Mouse (Mus musculus): ENCODE measurements around the gene Krtap5-4. TPM values are rescaled to one million over a fixed set of nuclear protein-coding genes. Genes with fewer than 3 reads are reported as not detected.
"Not testable (repeated sequence)": the region's sequence is repeated elsewhere in the genome, so short reads cannot be mapped to it uniquely, and the experiment has no call there.

Krtap5-4 gene
- total RNA-seq (2012; rRNA removed) (not detected in 2 replicates), total RNA-seq (2014; rRNA removed) (not detected in 2 replicates), polyA plus RNA-seq (2012; ENCODE audit: insufficient read length, low read depth) (not detected in 2 replicates)

DNA sequence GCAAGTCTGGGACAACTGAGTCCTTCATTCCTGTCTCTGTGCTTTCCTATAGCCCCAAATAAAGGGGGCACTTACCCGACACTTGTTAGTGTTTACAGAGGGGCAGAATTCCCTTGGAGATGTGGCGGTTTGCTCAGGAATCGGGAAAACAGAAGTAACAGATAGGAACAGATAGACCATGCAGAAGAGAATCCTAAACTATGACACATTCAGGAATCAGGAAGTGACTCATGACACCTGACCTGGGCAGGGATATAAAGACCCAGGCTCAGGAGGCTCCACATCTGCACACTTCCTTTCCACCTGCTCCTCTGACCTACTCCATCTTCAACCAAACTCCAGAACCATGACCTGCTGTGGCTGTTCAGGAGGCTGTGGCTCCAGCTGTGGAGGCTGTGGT lies at the start of gene Krtap5-4:
TSS of gene Krtap5-4 (plus strand) at position 301 of the 400 bp plus-strand sequence.
- H3K79me2 ChIP-seq (replicated peaks; ENCODE audit: control insufficient read depth, extremely low read depth, insufficient read depth, poor library complexity, severe bottlenecking) = no peaks in the 10 kb centered on the region
- no peak within 1 kb of the TSS for H3K4me3 ChIP-seq (replicated peaks in 1 of 3; ENCODE audit: low read depth in 2 of 3, low read length in 2 of 3, poor library complexity in 1 of 3)
- no peaks in the 10 kb centered on the region for H3K9me3 ChIP-seq (replicated peaks; ENCODE audit: low read length)
- no peaks in the 10 kb centered on the region for H3K4me1 ChIP-seq (ENCODE audit: control insufficient read depth in 1 of 2, insufficient read depth in 2 of 2)
- DNase-seq (ENCODE audit: extremely low read depth) = no peak
- H3K27me3 ChIP-seq (replicated peaks) = peaks cover 78% of the 10 kb centered on the region
- no peak for TF ChIP-seq ZMIZ1 (IDR thresholded peaks at IDR 0.05; ENCODE audit: low read depth, low read length)
- no peaks in the 10 kb centered on the region for H3K36me3 ChIP-seq (replicated peaks in 1 of 2; ENCODE audit: control insufficient read depth in 1 of 2, insufficient read depth in 1 of 2, low read length in 1 of 2)
- H3K4me2 ChIP-seq (ENCODE audit: insufficient read depth, low read depth, poor library complexity, severe bottlenecking) = no peak within 1 kb of the TSS
- H3K27ac ChIP-seq (ENCODE audit: insufficient read depth, low read depth) = no peak within 1 kb of the TSS
- H3K9ac ChIP-seq (ENCODE audit: insufficient read depth, low read depth) = no peak within 1 kb of the TSS
- in situ Hi-C loops (cut with MboI; ENCODE audit: low pct_ligation_motif_present, low pct_unique_long_range_greater_than_20kb, low sequenced_read_pairs) (no loop called here), dilution Hi-C loops (cut with MboI; ENCODE audit: extremely low pct_ligation_motif_present, extremely low pct_unique_long_range_greater_than_20kb, low sequenced_read_pairs) (no loop called here)

DNA sequence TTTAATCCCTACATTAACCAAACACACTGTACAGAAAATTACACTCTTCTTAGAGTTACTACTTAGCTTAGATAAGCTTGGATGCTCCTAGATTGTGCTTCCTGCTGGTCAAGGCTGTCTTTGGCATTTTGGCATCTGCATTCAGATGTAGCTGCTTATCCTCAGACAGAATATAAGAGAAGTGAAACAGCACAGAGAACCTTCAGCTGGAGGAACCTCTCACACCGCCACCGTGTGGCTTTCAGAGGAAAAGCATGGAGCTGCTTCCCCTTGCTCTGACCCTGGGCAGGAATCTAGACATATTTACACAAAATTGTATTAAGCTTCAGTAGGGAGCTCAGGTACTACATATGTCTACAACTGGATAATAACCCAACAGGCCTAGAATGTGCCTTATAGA lies 47.8 kb upstream of the Krtap5-4 start:
- Histone ChIP-seq H3K79me2 (replicated peaks; ENCODE audit: control insufficient read depth, extremely low read depth, insufficient read depth, poor library complexity, severe bottlenecking) (no peaks in the 10 kb centered on the region), H3K9ac (ENCODE audit: insufficient read depth, low read depth) (no peak overlapping the region), H3K4me1 (ENCODE audit: control insufficient read depth in 1 of 2, insufficient read depth in 2 of 2) (no peaks in the 10 kb centered on the region; a peak in 1 of 4 replicates), H3K27me3 (replicated peaks) (peaks cover 42% of the 10 kb centered on the region), H3K9me3 (replicated peaks; ENCODE audit: low read length) (no peaks in the 10 kb centered on the region), H3K36me3 (replicated peaks in 1 of 2; ENCODE audit: control insufficient read depth in 1 of 2, insufficient read depth in 1 of 2, low read length in 1 of 2) (no peaks in the 10 kb centered on the region), H3K4me2 (ENCODE audit: insufficient read depth, low read depth, poor library complexity, severe bottlenecking) (no peak overlapping the region), H3K27ac (ENCODE audit: insufficient read depth, low read depth) (no peak overlapping the region), H3K4me3 (replicated peaks in 1 of 3; ENCODE audit: low read depth in 2 of 3, low read length in 2 of 3, poor library complexity in 1 of 3) (no peak overlapping the region)
- TF ChIP-seq SMC3 (IDR thresholded peaks at IDR 0.05; ENCODE audit: low read depth, low read length) (peak; percentile 53), CTCF (conservative IDR thresholded peaks at IDR 0.05 in 1 of 2, IDR thresholded peaks at IDR 0.05 in 1 of 2; ENCODE audit: low read depth in 2 of 2, low read length in 2 of 2) (peak; percentile 22 to 76), JUND (conservative IDR thresholded peaks at IDR 0.05; ENCODE audit: low read depth, low read length) (no peak), EP300 (IDR thresholded peaks at IDR 0.05; ENCODE audit: low read length) (peak; percentile 45; the same call in 1 of the 2 replicates), IRF4 (IDR thresholded peaks at IDR 0.05; ENCODE audit: low read depth, low read length) (0 out of 2 replicates have a peak, but pooled peaks have one; percentile 64), RAD21 (IDR thresholded peaks at IDR 0.05; ENCODE audit: low read depth, low read length) (peak; percentile 25), NELFE (IDR thresholded peaks at IDR 0.05; ENCODE audit: low read depth, low read length) (0 out of 2 replicates have a peak, but pooled peaks have one; percentile 23), TBP (conservative IDR thresholded peaks at IDR 0.05; ENCODE audit: low read depth, low read length) (no peak)
- dilution Hi-C loops (cut with MboI; ENCODE audit: extremely low pct_ligation_motif_present, extremely low pct_unique_long_range_greater_than_20kb, low sequenced_read_pairs) = no loop called here
- peak; percentile 36 for DNase-seq (ENCODE audit: extremely low read depth)
- in situ Hi-C loops (cut with MboI; ENCODE audit: low pct_ligation_motif_present, low pct_unique_long_range_greater_than_20kb, low sequenced_read_pairs) = no loop called here

DNA sequence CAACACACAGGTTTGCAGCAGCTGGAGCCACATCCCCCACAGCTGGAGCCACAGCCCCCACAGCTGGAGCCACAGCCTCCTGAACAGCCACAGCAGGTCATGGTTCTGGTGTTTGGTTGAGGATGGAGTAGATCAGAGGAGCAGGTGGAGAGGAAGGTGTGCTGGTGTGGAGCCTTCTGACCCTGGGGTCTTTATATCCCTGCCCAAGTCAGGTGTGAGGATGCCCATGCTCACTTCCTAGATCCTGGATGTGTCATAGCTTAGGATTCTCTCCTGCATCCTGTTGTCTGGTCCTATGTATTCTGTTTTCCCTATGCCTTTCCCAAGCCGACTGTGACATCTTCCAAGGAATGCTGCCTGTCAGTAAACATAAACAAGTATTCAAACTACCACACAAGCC lies 45.1 kb upstream of the Krtap5-4 start, which contains the start of gene Gm2431:
TSS of gene Gm2431 (minus strand) at position 101 of the 400 bp plus-strand sequence.
- H3K36me3 ChIP-seq (replicated peaks in 1 of 2; ENCODE audit: control insufficient read depth in 1 of 2, insufficient read depth in 1 of 2, low read length in 1 of 2); H3K4me2 ChIP-seq (ENCODE audit: insufficient read depth, low read depth, poor library complexity, severe bottlenecking); dilution Hi-C loops (cut with MboI; ENCODE audit: extremely low pct_ligation_motif_present, extremely low pct_unique_long_range_greater_than_20kb, low sequenced_read_pairs): not testable (repeated sequence)

DNA sequence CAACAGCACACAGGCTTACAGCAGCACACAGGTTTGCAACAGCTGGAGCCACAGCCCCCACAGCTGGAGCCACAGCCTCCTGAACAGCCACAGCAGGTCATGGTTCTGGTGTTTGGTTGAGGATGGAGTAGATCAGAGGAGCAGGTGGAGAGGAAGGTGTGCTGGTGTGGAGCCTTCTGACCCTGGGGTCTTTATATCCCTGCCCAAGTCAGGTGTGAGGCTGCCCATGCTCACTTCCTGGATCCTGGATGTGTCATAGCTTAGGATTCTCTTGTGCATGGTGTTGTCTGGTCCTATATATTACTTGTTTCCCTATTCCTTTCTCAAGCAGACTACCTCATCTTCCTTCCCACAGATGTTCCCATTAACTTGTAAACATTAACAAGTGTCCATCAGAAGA lies 29.1 kb upstream of the Krtap5-4 start, which contains the start of gene Gm4559:
TSS of gene Gm4559 (minus strand) at position 101 of the 400 bp plus-strand sequence.
- H3K79me2 ChIP-seq (replicated peaks; ENCODE audit: control insufficient read depth, extremely low read depth, insufficient read depth, poor library complexity, severe bottlenecking); H3K4me1 ChIP-seq (ENCODE audit: control insufficient read depth in 1 of 2, insufficient read depth in 2 of 2); DNase-seq (ENCODE audit: extremely low read depth); H3K4me2 ChIP-seq (ENCODE audit: insufficient read depth, low read depth, poor library complexity, severe bottlenecking); H3K27ac ChIP-seq (ENCODE audit: insufficient read depth, low read depth); H3K4me3 ChIP-seq (replicated peaks in 1 of 3; ENCODE audit: low read depth in 2 of 3, low read length in 2 of 3, poor library complexity in 1 of 3); H3K36me3 ChIP-seq (replicated peaks in 1 of 2; ENCODE audit: control insufficient read depth in 1 of 2, insufficient read depth in 1 of 2, low read length in 1 of 2); H3K9ac ChIP-seq (ENCODE audit: insufficient read depth, low read depth); dilution Hi-C loops (cut with MboI; ENCODE audit: extremely low pct_ligation_motif_present, extremely low pct_unique_long_range_greater_than_20kb, low sequenced_read_pairs); in situ Hi-C loops (cut with MboI; ENCODE audit: low pct_ligation_motif_present, low pct_unique_long_range_greater_than_20kb, low sequenced_read_pairs); H3K9me3 ChIP-seq (replicated peaks; ENCODE audit: low read length): not testable (repeated sequence)
- peaks cover 38% of the 10 kb centered on the region for H3K27me3 ChIP-seq (replicated peaks)

More for the DNA sequence above, 45.1 kb upstream of the Krtap5-4 start, which contains the start of gene Gm2431:
- H3K4me3 ChIP-seq (replicated peaks in 1 of 3; ENCODE audit: low read depth in 2 of 3, low read length in 2 of 3, poor library complexity in 1 of 3); H3K79me2 ChIP-seq (replicated peaks; ENCODE audit: control insufficient read depth, extremely low read depth, insufficient read depth, poor library complexity, severe bottlenecking); H3K4me1 ChIP-seq (ENCODE audit: control insufficient read depth in 1 of 2, insufficient read depth in 2 of 2); in situ Hi-C loops (cut with MboI; ENCODE audit: low pct_ligation_motif_present, low pct_unique_long_range_greater_than_20kb, low sequenced_read_pairs); H3K9me3 ChIP-seq (replicated peaks; ENCODE audit: low read length); H3K27ac ChIP-seq (ENCODE audit: insufficient read depth, low read depth); DNase-seq (ENCODE audit: extremely low read depth); H3K9ac ChIP-seq (ENCODE audit: insufficient read depth, low read depth): not testable (repeated sequence)
- peaks cover 32% of the 10 kb centered on the region for H3K27me3 ChIP-seq (replicated peaks)

Measured in CH12.LX (cell line).